Mouse (Mus musculus) liver, postnatal 0 days (tissue): ENCODE measurements around the gene AW549877.

Experiments used
- CTCF ChIP-seq: sonication (generic); IDR thresholded peaks from 2 replicates; pipeline ENCODE4 v1.5.1; 2016; ENCODE audit warnings: antibody characterized with exemption, low read depth
- EP300 ChIP-seq: IDR thresholded peaks from 2 replicates; pipeline ENCODE4 v1.6.1; 2016; ENCODE audit warnings: antibody characterized with exemption, low read depth, mild to moderate bottlenecking

- no peak for TF ChIP-seq CTCF
- TF ChIP-seq EP300, result no peak
Measured at GRCm38 (mm10) chr15:4027671-4028410, 32.3 kb upstream of the AW549877 start.
